Mouse (Mus musculus) neural tube, embryonic 13.5 days (tissue): ENCODE data around the gene Acvrl1. TPM values are rescaled to one million over a fixed set of nuclear protein-coding genes. Genes with fewer than 3 reads are reported as not detected.
A peak's percentile ranks its signal among the peaks of the same experiment; 100 is the strongest.
"Not testable (repeated sequence)": the region's sequence is repeated elsewhere in the genome, so short reads cannot be mapped to it uniquely, and the experiment has no call there.

Source experiments
- ATAC-seq: fragments of 200-750 bp; cut with Nextera tagmentation; 2 replicates; pipeline ENCODE4 v1.8.0; 2017; ENCODE audit warnings: low read depth, mild to moderate bottlenecking, moderate TSS enrichment, moderate library complexity
- H3K27ac ChIP-seq: fragments of 300-500 bp; sonication (generic); replicated peaks from 2 replicates; pipeline ENCODE4 v1.5.1; 2015; ENCODE audit warnings: moderate library complexity, mild to moderate bottlenecking, inconsistent platforms
- H3K27me3 ChIP-seq: fragments of 300-500 bp; sonication (generic); 2 replicates; pipeline ENCODE4 v1.6.1; 2015; ENCODE audit warnings: mild to moderate bottlenecking, inconsistent platforms
- H3K36me3 ChIP-seq: fragments of 300-500 bp; sonication (generic); 2 replicates; pipeline ENCODE4 v1.6.1; 2015; ENCODE audit warnings: mild to moderate bottlenecking, inconsistent platforms
- H3K4me1 ChIP-seq: fragments of 300-500 bp; sonication (generic); replicated peaks from 2 replicates; pipeline ENCODE4 v1.6.1; 2015; ENCODE audit warnings: inconsistent platforms
- H3K4me2 ChIP-seq: fragments of 300-500 bp; sonication (generic); 2 replicates; pipeline ENCODE4 v1.6.1; 2015; ENCODE audit warnings: inconsistent platforms, mild to moderate bottlenecking, moderate library complexity
- H3K4me3 ChIP-seq: fragments of 300-500 bp; sonication (generic); 2 replicates; pipeline ENCODE4 v1.5.1; 2015; ENCODE audit warnings: mild to moderate bottlenecking, inconsistent platforms
- H3K9ac ChIP-seq: fragments of 300-500 bp; sonication (generic); 2 replicates; pipeline ENCODE4 v1.6.1; 2015; ENCODE audit warnings: moderate library complexity, mild to moderate bottlenecking, inconsistent platforms
- H3K9me3 ChIP-seq: fragments of 300-500 bp; sonication (generic); 2 replicates; pipeline ENCODE4 v1.6.1; 2016; ENCODE audit warnings: inconsistent platforms
- WGBS: fragments of 180-500 bp; shearing (Covaris S2); methylation state at CpG from one replicate; pipeline ENCODE4 v1.1.7; 2015; 5-methylcytosine and 5-hydroxymethylcytosine counted together
- polyA plus RNA-seq: library from polyadenylated mRNA; unstranded; fragments of >200 nt; fragmentation: Nextera tagmentation; extraction: Ambion mirVana; gene quantifications from 2 replicates; pipeline ENCODE4 v1.2.1, GENCODE M21; 2015

Acvrl1 gene
- polyA plus RNA-seq, 1 experiment from 2014 or later = 8.1 TPM

DNA sequence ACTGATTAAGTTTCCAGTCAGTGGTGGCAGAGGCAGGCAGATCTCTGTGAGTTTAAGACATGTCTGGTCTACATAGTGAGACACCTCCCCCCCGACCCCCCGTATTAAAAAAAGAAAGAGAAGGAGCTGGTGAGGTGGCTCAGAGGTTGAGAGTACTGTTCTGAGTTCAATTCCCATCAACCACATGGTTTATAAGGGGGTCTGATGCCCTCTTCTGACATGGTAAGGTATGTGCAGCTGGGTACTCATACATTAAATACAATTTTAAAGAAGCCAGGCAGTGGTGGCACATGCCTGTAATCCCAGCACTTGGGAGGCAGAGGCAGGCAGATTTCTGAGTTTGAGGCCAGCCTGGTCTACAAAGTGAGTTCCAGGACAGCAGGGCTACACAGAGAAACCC is 14.5 kb upstream of the Acvrl1 start:
- not testable (repeated sequence) for H3K4me2 ChIP-seq, H3K4me1 ChIP-seq, H3K9ac ChIP-seq, ATAC-seq, H3K9me3 ChIP-seq, H3K4me3 ChIP-seq, H3K27ac ChIP-seq, H3K36me3 ChIP-seq, H3K27me3 ChIP-seq
- 71% methylated on average over 2 of the region's 2 CpGs for WGBS

DNA sequence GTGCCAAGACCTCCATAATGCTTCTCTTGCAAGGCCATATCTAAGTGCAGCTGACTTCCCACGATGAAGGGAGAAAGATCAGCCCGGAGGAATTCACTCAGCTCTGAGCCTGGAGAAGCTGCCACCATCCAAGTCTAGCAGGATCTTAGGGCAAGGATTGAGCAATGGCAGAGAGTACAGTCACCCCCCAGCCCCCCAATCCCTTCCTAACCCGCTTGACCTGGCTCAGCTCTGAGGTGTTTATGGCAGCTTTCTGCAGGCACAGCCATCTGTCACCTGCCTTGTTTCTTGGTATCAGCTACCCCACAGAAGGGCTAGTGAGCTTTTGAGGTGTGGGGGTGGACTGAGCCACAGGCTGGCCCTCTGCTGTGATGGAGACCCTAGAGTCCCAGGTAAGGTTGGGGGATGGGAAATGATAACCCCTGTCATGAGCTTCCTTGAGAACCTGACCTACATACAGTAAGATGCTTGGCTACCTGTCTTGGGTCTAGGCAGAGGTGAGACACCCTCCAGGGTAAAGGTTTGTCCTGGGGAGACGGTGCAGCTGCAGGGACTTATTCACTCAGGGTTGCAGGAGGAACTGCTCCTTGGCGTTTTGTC is 12.7 kb upstream of the Acvrl1 start, which contains the start of gene Ankrd33:
Gene Ankrd33 (plus strand): TSS at position 245 of the 600 bp plus-strand sequence.
- ATAC-seq = no peak
- Histone ChIP-seq H3K4me3 (no peak within 1 kb of the TSS), H3K4me1 (no peaks in the 10 kb centered on the region), H3K9ac (no peak within 1 kb of the TSS), H3K27ac (no peak within 1 kb of the TSS), H3K27me3 (peaks cover 6% of the 10 kb centered on the region; the same call in 1 of the 2 replicates), H3K4me2 (no peak within 1 kb of the TSS), H3K36me3 (no peaks in the 10 kb centered on the region), H3K9me3 (no peaks in the 10 kb centered on the region)
- 76% methylated on average over 5 of the region's 5 CpGs for WGBS

DNA sequence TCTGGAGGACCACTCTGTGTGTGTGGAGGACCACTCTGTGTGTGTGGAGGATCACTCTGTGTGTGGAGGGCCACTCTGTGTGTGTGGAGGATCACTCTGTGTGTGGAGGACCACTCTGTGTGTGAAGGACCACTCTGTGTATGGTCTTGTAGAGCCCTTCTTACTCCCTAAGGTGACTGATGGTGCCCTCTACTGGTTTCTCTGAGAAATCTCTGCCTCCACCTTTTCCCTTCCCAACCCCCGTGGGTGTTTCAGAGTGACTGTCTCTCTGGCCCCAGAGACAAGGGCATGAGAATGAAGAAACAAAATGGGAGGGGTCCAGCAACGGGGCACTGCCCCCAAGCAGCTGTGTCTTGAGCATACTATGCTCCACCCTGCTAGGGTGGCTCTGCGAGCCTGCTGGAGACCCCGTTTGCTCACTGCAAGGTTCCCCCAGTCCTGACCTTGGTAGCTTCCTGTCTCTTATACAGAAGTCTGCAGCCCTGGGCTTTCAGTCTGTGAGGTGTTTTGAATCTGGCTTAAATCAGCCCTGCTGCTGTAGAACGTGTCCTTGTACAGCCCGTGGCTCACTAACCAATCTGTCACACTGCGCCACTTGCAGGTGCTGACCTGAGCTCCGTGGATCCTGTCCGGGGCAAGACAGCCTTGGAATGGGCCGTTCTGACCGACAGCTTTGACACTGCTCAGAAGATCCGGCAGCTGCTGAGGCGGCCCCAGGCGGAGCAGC is 9.8 kb upstream of the Acvrl1 start:
- no peak overlapping the region for H3K9ac ChIP-seq
- no peak overlapping the region for H3K4me3 ChIP-seq
- no peak overlapping the region for H3K27ac ChIP-seq
- no peak overlapping the region for H3K4me2 ChIP-seq
- H3K4me1 ChIP-seq = no peaks in the 10 kb centered on the region
- ATAC-seq = 0 out of 2 replicates have a peak, but pooled peaks have one; percentile 15
- 68% methylated on average over 14 of the region's 14 CpGs for whole genome bisulfite sequencing
- H3K9me3 ChIP-seq = no peaks in the 10 kb centered on the region
- H3K36me3 ChIP-seq = no peaks in the 10 kb centered on the region
- H3K27me3 ChIP-seq = no peaks in the 10 kb centered on the region

DNA sequence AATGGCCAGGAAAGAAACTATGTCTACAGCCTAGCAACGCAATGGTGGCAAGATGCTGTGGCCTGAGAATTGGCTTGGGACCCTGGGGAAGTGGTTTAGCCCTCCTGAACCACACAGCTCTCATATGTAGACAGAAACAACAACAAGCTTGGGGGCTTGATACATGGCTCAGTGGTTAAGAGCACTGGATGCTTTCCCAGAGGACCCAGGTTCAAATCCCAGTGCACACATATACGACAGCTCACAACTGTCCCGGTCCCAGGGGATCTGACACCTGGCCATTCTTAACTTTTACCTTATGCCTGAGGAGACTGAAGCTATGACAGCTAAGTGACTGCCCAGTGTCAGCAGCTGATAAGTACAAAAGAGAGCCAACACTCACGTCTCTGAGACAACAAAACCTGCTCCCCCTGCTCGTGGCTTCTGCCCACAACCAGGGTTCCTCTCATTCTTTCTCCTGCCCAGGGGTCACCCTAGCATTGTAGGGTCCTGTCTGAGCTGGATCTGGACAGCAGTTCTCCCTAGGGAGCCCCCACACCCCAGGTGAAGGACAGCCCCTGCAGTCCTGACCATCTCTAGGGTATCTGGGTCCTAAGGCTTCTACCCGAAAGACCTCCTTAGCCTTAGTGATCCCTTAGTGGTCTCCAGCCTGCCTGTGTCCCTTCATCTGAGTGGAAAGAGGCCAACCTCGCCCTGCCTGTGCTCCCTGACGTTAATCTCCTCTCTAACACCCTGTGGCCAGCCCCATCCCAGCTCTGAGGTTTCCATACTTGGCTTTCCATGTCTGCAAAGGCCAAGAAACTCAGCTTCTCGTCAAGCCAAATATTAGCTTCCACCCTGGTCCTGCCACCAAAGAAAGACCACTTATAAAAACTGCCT is 6.7 kb upstream of the Acvrl1 start:
- Histone ChIP-seq H3K4me1 (no peaks in the 10 kb centered on the region), H3K4me3 (no peak overlapping the region), H3K9me3 (no peaks in the 10 kb centered on the region), H3K27ac (no peak overlapping the region), H3K36me3 (no peaks in the 10 kb centered on the region), H3K9ac (no peak overlapping the region), H3K27me3 (no peaks in the 10 kb centered on the region; the same call in 1 of the 2 replicates), H3K4me2 (no peak overlapping the region)
- 73% methylated on average over 9 of the region's 9 CpGs for WGBS
- no peak for ATAC-seq

DNA sequence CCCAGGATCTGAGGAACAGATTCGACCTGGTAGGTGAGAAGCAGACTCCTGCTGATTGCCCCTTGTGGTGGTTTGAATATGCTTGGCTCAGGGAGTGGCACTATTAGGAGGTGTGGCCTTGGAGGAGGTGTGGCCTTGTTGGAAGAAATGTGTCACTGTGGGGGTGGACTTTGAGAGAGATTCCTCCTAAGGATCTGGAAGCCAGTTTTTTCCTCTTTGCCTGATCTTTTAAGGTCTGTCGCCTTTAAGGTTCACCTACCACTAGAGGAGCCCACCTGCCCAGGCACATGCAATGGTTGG is 6.1 kb upstream of the Acvrl1 start:
- Histone ChIP-seq H3K9me3 (no peaks in the 10 kb centered on the region), H3K4me2 (no peak overlapping the region), H3K9ac (no peak overlapping the region), H3K4me1 (no peaks in the 10 kb centered on the region), H3K4me3 (no peak overlapping the region), H3K36me3 (no peaks in the 10 kb centered on the region), H3K27ac (no peak overlapping the region), H3K27me3 (peaks cover 4% of the 10 kb centered on the region)
- no peak for ATAC-seq
- WGBS = 23% methylated on average over 2 of the region's 2 CpGs

DNA sequence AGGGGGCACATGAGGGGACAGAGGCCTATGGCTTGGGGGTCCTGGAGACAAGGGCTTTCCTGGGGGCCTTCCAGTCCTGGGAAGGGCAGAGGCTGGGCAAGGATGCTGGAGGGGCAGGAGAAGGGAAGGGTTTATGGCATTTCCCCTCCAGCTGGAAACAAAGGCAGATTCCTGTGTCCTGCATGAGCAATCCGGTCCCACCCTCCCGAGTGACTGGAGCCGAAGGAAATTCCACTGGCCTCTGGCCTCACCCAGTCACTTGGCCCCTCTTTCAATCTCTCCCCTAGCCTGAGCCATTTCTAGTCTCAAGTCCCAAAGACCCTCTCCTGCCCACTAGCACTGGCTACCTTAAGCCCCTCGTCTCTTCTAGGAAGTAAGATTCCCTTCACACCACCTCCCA is 5.1 kb upstream of the Acvrl1 start:
- ATAC-seq = no peak
- WGBS = 25% methylated on average over 4 of the region's 4 CpGs
- no peaks in the 10 kb centered on the region for H3K9me3 ChIP-seq
- peaks cover 14% of the 10 kb centered on the region for H3K27me3 ChIP-seq
- H3K4me1 ChIP-seq = no peaks in the 10 kb centered on the region; the same call in 1 of the 2 replicates
- H3K4me2 ChIP-seq = no peak overlapping the region
- no peak overlapping the region for H3K4me3 ChIP-seq
- H3K27ac ChIP-seq = no peak overlapping the region
- no peaks in the 10 kb centered on the region for H3K36me3 ChIP-seq
- no peak overlapping the region for H3K9ac ChIP-seq

DNA sequence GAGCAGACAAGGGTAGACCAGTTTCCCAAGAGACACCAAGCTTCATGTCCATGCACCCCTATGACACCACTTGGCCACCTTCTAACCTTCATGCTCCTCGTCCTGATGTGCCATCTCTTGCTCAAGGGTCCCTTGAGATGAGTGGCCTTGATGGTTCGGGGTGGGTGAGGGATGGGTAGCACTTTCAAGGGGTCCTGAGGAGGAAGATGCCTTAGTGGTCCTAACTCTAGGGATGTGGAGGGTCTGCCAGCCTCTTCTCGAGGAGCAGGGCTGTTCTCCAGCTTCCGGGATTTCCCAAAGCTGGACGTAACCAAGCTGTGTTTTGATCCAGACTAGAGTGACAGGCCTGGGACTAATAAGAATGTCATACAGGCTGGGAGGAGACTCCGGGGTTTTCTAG is 2.8 kb upstream of the Acvrl1 start:
- H3K9ac ChIP-seq = no peak overlapping the region

DNA sequence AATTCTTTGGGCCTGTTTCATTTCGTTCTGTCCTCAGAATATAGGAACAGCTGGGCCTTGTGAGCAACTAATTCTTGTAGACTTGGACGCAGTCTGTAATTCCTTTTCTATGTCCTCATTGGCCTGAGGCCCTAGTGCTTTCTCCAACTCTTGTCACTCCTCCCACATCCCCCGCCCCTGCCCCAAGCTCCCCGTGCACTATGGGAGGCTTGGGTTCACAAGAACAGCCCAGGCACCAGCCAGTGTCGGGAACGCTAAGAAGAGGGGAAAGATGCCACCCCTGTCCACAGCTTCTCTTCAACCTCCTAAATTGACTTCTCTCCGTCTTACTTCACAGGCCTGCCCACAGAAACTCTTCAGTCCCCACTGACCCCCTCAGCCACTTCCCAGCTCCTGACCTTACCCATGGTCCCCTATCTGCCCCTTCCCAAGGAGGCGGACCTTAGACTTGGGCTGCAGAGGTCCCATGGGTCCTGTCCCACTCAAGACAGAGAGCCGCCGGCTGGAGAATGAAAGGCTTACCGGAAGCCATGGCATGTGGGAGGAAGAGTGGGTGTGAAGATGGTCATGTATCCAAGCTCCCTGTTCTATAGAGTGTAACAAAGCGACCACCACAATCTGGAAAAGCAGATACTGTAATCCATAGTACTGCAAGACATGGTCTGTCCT is 1.3 kb upstream of the Acvrl1 start:
- WGBS = 76% methylated on average over 12 of the region's 12 CpGs
- H3K27ac ChIP-seq = no peak overlapping the region
- H3K4me1 ChIP-seq = peaks cover 18% of the 10 kb centered on the region
- H3K9ac ChIP-seq = no peak overlapping the region
- H3K27me3 ChIP-seq = peaks cover 46% of the 10 kb centered on the region
- no peak overlapping the region for H3K4me2 ChIP-seq
- H3K36me3 ChIP-seq = no peaks in the 10 kb centered on the region
- no peak overlapping the region for H3K4me3 ChIP-seq
- no peak for ATAC-seq
- no peaks in the 10 kb centered on the region for H3K9me3 ChIP-seq

More for the DNA sequence above, 2.8 kb upstream of the Acvrl1 start:
- no peak overlapping the region for H3K4me3 ChIP-seq
- no peak for ATAC-seq
- peaks cover 36% of the 10 kb centered on the region for H3K27me3 ChIP-seq
- H3K4me1 ChIP-seq = peaks cover 8% of the 10 kb centered on the region
- no peaks in the 10 kb centered on the region for H3K9me3 ChIP-seq
- no peak overlapping the region for H3K4me2 ChIP-seq
- H3K27ac ChIP-seq = no peak overlapping the region
- 90% methylated on average over 6 of the region's 6 CpGs for WGBS
- H3K36me3 ChIP-seq = no peaks in the 10 kb centered on the region

DNA sequence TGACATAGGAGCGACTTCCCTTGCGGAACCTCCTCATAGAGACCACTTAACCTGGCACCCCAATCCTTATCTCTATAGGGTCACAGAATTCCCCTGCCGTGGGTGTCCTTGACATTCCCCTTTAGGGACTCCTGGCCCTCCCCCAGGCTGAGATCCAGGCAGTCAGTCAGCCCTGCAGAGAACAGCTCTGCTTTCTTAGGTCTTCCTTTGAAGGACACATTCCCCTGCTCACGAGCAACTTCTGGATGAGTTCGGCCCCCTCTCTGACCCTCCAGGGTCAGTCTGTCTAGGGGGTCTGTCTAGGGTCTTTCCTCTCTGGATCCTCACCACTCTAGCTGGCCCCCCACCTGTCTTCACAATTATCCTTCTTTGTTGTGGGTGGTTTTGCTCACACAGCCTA is 1.1 kb downstream of the Acvrl1 start:
- Histone ChIP-seq H3K9ac (no peak overlapping the region), H3K4me1 (peaks cover 32% of the 10 kb centered on the region), H3K4me3 (peak overlapping the region; percentile 33), H3K27me3 (peaks cover 53% of the 10 kb centered on the region), H3K9me3 (no peaks in the 10 kb centered on the region), H3K36me3 (no peaks in the 10 kb centered on the region), H3K27ac (no peak overlapping the region), H3K4me2 (peak overlapping the region; percentile 51)
- 32% methylated on average over 5 of the region's 5 CpGs for WGBS
- ATAC-seq = no peak

DNA sequence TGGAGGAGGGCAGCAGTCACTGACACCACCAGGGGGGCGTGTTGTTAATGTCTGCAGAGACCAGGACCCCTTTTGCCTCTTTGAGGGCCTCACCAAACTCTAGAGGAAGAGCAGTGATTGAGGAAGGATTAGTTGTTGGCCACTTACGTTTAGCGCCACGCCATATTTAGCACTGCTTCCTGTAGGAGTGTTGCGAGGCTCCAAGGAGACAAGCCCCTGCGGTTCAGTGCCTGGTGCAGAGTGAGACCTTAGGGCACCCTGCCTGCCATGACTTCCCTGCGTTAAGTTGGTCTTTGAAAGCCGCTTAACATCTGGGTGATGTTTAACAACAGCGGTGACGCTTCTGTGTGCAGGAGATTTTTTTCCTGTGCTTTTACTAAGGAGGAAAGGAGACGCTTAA is 3.2 kb downstream of the Acvrl1 start:
- Histone ChIP-seq H3K27ac (no peak overlapping the region), H3K4me3 (no peak overlapping the region), H3K4me1 (peaks cover 34% of the 10 kb centered on the region), H3K27me3 (peaks cover 53% of the 10 kb centered on the region), H3K9me3 (no peaks in the 10 kb centered on the region), H3K9ac (no peak overlapping the region), H3K4me2 (peak overlapping the region; percentile 11; the same call in 1 of the 2 replicates), H3K36me3 (no peaks in the 10 kb centered on the region)
- no peak for ATAC-seq
- WGBS = 42% methylated on average over 11 of the region's 11 CpGs

DNA sequence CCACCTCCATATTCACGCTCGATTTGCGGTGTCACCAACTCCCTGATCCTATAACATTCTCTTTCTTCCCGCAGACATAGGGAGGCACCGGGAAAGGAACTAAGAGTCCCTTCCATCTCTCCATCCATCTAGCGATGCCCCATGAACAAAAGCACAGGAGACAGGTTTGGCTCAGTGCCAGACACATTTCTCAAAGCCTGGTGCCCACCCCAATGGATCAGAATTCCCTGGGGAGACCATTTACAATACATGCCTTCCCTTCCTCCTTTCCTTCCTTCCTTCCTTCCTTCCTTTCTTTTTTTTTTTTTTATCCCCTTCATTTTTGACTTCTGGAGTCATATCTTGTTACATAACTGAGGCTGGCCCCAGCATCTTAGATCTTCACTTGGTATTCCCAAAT is 3.7 kb downstream of the Acvrl1 start:
- 55% methylated on average over 6 of the region's 6 CpGs for WGBS
- no peaks in the 10 kb centered on the region for H3K36me3 ChIP-seq
- H3K27ac ChIP-seq = 0 out of 2 replicates have a peak overlapping the region, but pooled peaks have one; percentile 54
- no peak overlapping the region for H3K9ac ChIP-seq
- no peak overlapping the region for H3K4me3 ChIP-seq
- H3K27me3 ChIP-seq = peaks cover 51% of the 10 kb centered on the region
- H3K4me2 ChIP-seq = peak overlapping the region; percentile 11; the same call in 1 of the 2 replicates
- H3K4me1 ChIP-seq = peaks cover 34% of the 10 kb centered on the region
- no peak for ATAC-seq
- H3K9me3 ChIP-seq = no peaks in the 10 kb centered on the region

DNA sequence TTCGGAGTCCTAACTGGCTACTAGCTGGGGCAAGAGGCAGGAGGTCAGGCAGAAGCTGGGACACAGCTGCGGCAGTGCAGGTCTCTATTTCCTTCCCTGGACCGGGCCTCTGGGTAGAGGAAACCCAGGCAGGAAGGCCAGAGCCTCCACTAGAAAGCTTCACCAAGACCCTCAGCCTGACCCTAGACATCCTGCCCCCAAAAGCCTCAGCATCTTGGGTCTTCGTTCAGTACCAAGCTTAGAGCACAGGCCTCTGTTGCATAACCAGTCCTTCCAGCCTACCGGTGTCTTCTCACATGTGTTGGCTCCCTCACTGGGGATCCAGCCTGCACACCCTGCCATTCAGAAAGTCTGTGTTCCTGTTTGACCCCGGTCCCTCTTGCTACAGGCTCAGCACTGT is 4.4 kb downstream of the Acvrl1 start:
- no peak for ATAC-seq
- no peak overlapping the region for H3K9ac ChIP-seq
- H3K27ac ChIP-seq = peak overlapping the region; percentile 54
- no peaks in the 10 kb centered on the region for H3K36me3 ChIP-seq
- H3K4me3 ChIP-seq = no peak overlapping the region
- H3K27me3 ChIP-seq = peaks cover 44% of the 10 kb centered on the region
- WGBS = 81% methylated on average over 6 of the region's 6 CpGs
- H3K4me2 ChIP-seq = no peak overlapping the region
- peaks cover 34% of the 10 kb centered on the region for H3K4me1 ChIP-seq
- H3K9me3 ChIP-seq = no peaks in the 10 kb centered on the region
